Mouse (Mus musculus): ENCODE measurements at regions not wholly inside any gene's neighbourhood (a gene's known extent, or its start where the extent isn't known, plus 50 kb on each side); places are given as distances from the start of the nearest gene placed in this dataset.

DNA sequence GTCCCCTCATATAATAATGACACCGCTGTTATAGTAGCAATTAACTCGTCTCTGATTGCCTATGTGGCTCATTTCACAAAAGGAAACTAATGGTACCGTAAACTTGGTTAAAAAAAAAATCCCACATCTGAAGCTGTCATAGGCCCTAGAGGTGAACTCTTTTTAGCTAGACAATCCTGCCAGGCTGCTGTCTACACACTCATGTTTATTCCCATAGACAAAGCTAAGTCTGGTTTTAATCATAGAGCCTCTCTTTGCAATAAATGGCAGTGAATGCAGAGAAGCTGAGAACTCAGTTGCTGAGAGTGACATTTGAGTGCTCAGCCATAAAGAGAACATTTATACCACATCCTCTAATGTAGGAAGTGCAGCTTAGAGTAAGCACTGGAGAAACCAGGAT, 111.3 kb upstream of the Adra1d start:
- no peak for DNase-seq (ENCODE audit: low spot score)

DNA sequence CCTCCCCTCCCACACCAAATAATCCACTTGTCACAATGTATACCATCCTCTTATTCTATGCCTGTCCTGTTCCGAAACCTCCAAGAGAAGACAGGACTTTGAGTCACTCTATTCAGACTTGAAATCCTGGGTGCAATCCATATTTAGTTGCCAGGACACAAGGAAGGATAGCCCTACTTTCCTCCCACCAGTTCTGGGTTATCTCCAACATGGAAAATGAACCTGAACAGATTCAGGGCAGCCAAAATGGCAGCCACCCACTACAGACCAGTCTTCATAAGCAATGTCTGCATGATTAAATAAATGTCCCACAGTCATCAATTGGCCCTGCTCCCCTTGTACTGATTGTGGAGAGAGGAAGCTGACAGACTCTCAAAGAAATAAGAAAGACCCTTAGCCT, 110.6 kb upstream of the Adra1d start:
- DNase-seq (ENCODE audit: low spot score) = no peak

GRCm38 (mm10) chr2:131672223-131672622, 110.1 kb upstream of the Adra1d start:
- no peak for DNase-seq (ENCODE audit: low spot score)

GRCm38 (mm10) chr2:131670876-131671275, 108.8 kb upstream of the Adra1d start:
- DNase-seq (ENCODE audit: low spot score) = no peak

- no peak for DNase-seq (ENCODE audit: low spot score)
Observed at GRCm38 (mm10) chr2:131667874-131668273, 105.8 kb upstream of the Adra1d start.

DNA sequence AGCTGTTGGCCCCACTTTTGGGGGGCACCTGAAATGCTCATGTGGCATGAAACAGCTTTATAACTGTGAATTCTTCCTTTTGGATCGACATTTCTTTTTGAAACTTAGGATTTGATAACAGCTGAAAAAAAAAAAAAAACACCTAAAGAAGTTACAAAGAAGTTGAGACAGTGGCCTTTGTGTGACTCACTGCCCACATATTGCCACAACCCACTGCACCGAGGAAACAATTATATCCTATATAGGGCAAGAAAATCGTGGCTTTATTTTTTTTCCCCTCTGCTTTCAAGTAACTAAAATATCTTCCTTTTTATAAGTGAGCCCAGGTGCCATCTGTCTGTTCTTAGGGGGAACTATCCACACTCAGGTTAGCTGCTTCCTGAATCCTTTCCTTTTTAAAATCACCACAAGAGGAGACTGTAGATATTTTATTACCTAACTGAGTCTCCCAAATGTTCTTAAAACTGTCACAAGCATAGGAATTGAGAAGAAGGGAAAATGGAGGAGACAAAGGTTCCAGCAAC, 104.8 kb upstream of the Adra1d start:
- no peak for DNase-seq (ENCODE audit: low spot score)

DNA sequence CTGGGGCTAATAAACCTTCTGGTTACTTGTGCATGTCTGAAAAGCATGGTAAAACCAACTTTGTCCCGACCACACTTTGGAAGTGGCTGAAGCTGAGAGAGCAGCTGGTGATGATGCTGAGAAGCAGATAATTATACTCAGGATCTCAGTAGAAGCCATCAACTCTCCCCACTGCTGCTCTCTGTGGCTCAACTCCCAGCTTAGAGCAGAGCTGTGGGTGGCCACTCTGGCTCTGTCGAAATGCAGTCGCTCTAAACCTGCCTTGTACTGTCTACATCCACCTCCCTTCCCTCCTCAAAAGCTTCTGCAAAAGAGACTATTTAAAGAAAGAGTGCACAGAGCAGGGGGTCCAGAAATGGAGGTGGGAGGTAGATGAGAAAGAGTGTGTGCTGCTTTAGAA, 102.5 kb upstream of the Adra1d start:
- no peak for DNase-seq (ENCODE audit: low spot score)

- no peak for DNase-seq (ENCODE audit: low spot score)
Observed at GRCm38 (mm10) chr2:131663199-131663809, 101.2 kb upstream of the Adra1d start.

- DNase-seq (ENCODE audit: low spot score) = no peak
Observed at GRCm38 (mm10) chr2:131652197-131652596, 90.1 kb upstream of the Adra1d start.

- DNase-seq (ENCODE audit: low spot score) = no peak
Observed at GRCm38 (mm10) chr2:131650611-131651153, 88.6 kb upstream of the Adra1d start.

DNA sequence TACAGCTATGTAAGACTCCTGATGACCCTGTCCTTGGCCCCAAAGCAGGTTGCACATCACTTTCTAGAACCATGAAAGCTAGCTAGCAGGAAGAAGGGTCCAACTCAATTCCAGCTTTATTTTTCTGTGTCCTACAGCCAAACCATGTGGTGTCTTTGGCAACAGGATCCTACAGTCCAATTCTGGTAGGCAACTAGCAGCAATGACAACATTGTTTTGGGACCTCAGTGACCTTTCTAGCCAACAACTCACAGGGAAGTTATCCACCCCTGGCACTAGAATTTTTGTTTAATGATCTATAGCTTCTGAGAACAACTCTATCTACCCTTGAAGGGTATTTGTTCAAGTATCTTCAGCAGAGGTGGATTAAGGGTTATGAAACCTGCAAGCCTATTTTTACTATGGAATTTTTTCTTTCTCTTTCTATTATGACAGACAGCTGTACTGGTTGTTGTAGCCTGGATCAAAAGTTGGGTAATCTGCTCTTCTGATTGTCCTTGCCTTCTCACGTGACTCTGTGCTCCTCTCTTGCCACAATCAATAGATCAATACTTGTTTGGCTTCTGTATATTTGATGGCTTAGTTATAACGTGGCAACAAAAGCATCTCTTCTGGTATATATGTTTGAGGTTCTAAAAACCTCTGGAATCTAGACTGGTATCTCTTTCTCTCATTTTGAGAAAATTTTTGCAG, 82.2 kb upstream of the Adra1d start:
- no peak for DNase-seq (ENCODE audit: low spot score)

GRCm38 (mm10) chr2:131642456-131642855, 80.4 kb upstream of the Adra1d start:
- DNase-seq (ENCODE audit: low spot score) = no peak

- DNase-seq (ENCODE audit: low spot score) = no peak
Observed at GRCm38 (mm10) chr2:131638996-131639605, 77.0 kb upstream of the Adra1d start.

DNA sequence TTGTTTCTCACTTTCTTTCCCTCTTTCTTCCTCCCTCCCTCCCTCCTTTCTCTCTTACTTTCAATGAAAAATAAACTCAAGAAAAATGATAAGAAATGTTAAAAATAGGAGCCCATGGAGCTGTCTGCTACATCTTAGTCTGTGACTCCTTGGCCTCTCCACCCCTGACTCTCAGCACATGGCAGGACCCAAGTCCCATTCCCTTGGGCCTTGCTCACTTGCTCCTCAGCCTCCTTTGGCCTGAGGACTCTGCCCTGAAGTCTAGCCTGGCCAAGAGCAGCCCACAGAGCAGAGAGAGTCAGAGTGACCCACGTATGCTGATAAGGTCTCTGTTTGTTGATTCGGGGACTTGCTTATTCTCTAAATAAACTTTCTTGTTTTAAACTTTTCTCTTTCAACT, 73.7 kb upstream of the Adra1d start:
- DNase-seq (ENCODE audit: low spot score) = no peak

GRCm38 (mm10) chr2:131617916-131618315, 55.8 kb upstream of the Adra1d start:
- DNase-seq (ENCODE audit: low spot score) = no peak

DNA sequence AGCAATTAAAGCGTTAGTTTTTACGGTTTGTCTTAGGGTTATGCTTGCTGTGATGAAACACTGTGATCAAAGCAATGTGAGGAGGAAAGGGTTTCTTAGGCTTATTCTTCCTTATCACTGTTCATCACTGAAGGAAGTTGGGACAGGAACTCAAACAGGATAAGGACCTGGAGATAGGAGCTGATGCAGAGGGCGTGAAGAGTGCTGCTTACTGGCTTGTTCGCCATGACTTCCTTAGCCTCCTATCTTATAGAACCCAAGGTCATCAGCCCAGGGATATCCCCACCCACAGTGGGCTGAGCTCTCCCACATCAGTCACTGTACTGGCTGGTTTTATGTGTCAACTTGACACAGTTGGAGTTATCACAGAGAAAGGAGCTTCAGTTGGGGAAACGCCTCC, 50.4 kb upstream of the Adra1d start:
- no peak for DNase-seq (ENCODE audit: low spot score)

Measured in retina, embryonic 14.5 days (tissue).